ENCODE assay signal across 9 mouse cellular contexts in the genomic region with DNA sequence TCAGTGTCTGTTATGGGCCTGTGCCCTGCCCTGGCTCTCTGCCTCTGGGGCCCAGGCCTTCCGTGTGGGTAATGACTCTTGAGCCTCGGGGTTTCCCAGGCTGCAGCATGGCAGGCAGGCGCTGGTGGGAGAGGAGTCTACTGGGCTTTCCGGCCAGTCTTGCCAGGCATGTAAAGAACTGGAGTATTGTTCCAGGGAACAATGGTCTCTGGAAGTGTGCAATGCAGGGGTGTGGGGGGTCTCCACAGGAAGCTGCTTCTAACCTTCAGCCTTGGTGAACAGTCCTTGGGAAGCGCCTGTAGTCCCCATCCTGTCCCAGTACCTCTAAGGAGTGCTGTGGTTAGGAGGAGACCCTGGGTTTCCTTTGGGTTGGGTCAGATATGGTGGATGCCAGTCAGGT. TPM values are rescaled to one million over a fixed set of nuclear protein-coding genes. Genes with fewer than 3 reads are reported as not detected.
DNase-seq lines count a peak whose midpoint lies in the region; ATAC-seq lines count a peak whose summit lies in the region.
"Had no signal": no experiment of that assay in that cellular context is flagged by ENCODE, and none has a peak within 500 bp of the region (broad histone marks: within the 10 kb centered on the region; RNA-seq: fewer than 3 reads in every experiment).

No protein-coding gene starts in this region.

- DNase-seq in heart, adult 11 months, result peak; percentile 95
- DNase-seq in heart, adult 18-20 months, result no peak
- DNase-seq in embryonic facial prominence, embryonic 14.5 days (ENCODE audit: low spot score), result no peak
- DNase-seq in hindbrain, embryonic 14.5 days (ENCODE audit: low spot score), result no peak
- no peak for DNase-seq in midbrain, embryonic 11.5 days (ENCODE audit: low spot score, missing footprints)
- DNase-seq in thymus, postnatal 25 days, result no peak
- DNase-seq in spleen, postnatal 4 days (ENCODE audit: low spot score in 2 of 2), result no peak
- no peak for DNase-seq in urinary bladder, postnatal 10 days (ENCODE audit: low spot score)

- peak overlapping the region; percentile 67 for H3K4me3 ChIP-seq in embryonic facial prominence, embryonic 14.5 days (ENCODE audit: low read depth, low read length)
- peak overlapping the region; percentile 55 for H3K4me3 ChIP-seq in hindbrain, embryonic 14.5 days (replicated peaks; ENCODE audit: low read length)
- H3K4me3 ChIP-seq in midbrain, embryonic 11.5 days (ENCODE audit: low read depth, low read length), result peak overlapping the region; percentile 54
- H3K4me3 ChIP-seq: megakaryocyte, embryonic 14.5 days had no signal

- peak overlapping the region; percentile 89 for H3K4me2 ChIP-seq in embryonic facial prominence, embryonic 14.5 days (ENCODE audit: low read depth, low read length)
- H3K4me2 ChIP-seq in hindbrain, embryonic 14.5 days (replicated peaks), result peak overlapping the region; percentile 85
- H3K4me2 ChIP-seq in midbrain, embryonic 11.5 days, result peak overlapping the region; percentile 91

- no peak for ATAC-seq in embryonic facial prominence, embryonic 14.5 days (ENCODE audit: low read depth)
- ATAC-seq in hindbrain, embryonic 14.5 days (ENCODE audit: low FRiP score), result no peak
- ATAC-seq in midbrain, embryonic 11.5 days (ENCODE audit: low FRiP score), result no peak

- peaks cover 57% of the 10 kb centered on the region for H3K4me1 ChIP-seq in embryonic facial prominence, embryonic 14.5 days (ENCODE audit: control insufficient read depth, insufficient read depth, low read length)
- peaks cover 43% of the 10 kb centered on the region for H3K4me1 ChIP-seq in hindbrain, embryonic 14.5 days (replicated peaks; ENCODE audit: control insufficient read depth, insufficient read depth, low read length)
- peaks cover 35% of the 10 kb centered on the region for H3K4me1 ChIP-seq in midbrain, embryonic 11.5 days (ENCODE audit: control insufficient read depth, insufficient read depth, low read length)

- H3K9ac ChIP-seq in embryonic facial prominence, embryonic 14.5 days (ENCODE audit: low read depth, low read length), result peak overlapping the region; percentile 75
- H3K9ac ChIP-seq in hindbrain, embryonic 14.5 days, result peak overlapping the region; percentile 62
- H3K9ac ChIP-seq in midbrain, embryonic 11.5 days (ENCODE audit: low read length), result peak overlapping the region; percentile 70

- H3K36me3 ChIP-seq in embryonic facial prominence, embryonic 14.5 days (ENCODE audit: control insufficient read depth, insufficient read depth, low read length), result peaks cover 4% of the 10 kb centered on the region; the same call in 1 of the 2 replicates
- no peaks in the 10 kb centered on the region for H3K36me3 ChIP-seq in hindbrain, embryonic 14.5 days (replicated peaks; ENCODE audit: control insufficient read depth, insufficient read depth)
- H3K36me3 ChIP-seq in midbrain, embryonic 11.5 days (ENCODE audit: control insufficient read depth, insufficient read depth, low read length), result no peaks in the 10 kb centered on the region

- WGBS in embryonic facial prominence, embryonic 14.5 days, result 23% methylated on average over 5 of the region's 5 CpGs
- 23% methylated on average over 5 of the region's 5 CpGs for WGBS in hindbrain, embryonic 14.5 days
- WGBS in midbrain, embryonic 11.5 days, result 23% methylated on average over 5 of the region's 5 CpGs

- H3K27ac ChIP-seq in embryonic facial prominence, embryonic 14.5 days (replicated peaks; ENCODE audit: low read depth, low read length), result peak overlapping the region; percentile 67; the same call in 1 of the 2 replicates
- H3K27ac ChIP-seq in hindbrain, embryonic 14.5 days, result no peak overlapping the region
- no peak overlapping the region for H3K27ac ChIP-seq in midbrain, embryonic 11.5 days (ENCODE audit: low read depth, low read length)

- peaks cover 29% of the 10 kb centered on the region for H3K27me3 ChIP-seq in embryonic facial prominence, embryonic 14.5 days (replicated peaks; ENCODE audit: control insufficient read depth, insufficient read depth, low read length)
- H3K27me3 ChIP-seq in hindbrain, embryonic 14.5 days (ENCODE audit: control insufficient read depth, insufficient read depth, low read length), result peaks cover 55% of the 10 kb centered on the region
- H3K27me3 ChIP-seq in midbrain, embryonic 11.5 days (ENCODE audit: control insufficient read depth, insufficient read depth, low read length), result peaks cover 42% of the 10 kb centered on the region

- H3K9me3 ChIP-seq in embryonic facial prominence, embryonic 14.5 days (ENCODE audit: control insufficient read depth, low read length), result no peaks in the 10 kb centered on the region
- H3K9me3 ChIP-seq in hindbrain, embryonic 14.5 days (ENCODE audit: control insufficient read depth, low read length), result no peaks in the 10 kb centered on the region
- no peaks in the 10 kb centered on the region for H3K9me3 ChIP-seq in midbrain, embryonic 11.5 days (ENCODE audit: control insufficient read depth, low read length)

RNA-seq across cellular contexts. Expression of a gene that starts 1.4 kb away (rescaled TPM):
- total RNA-seq in heart, adult 18-20 months (2021), result 1 to 10 TPM; 8.1 to 8.3 TPM
- polyA plus RNA-seq in embryonic facial prominence, embryonic 14.5 days (2014; fragmentation: Nextera tagmentation; extraction: Ambion mirVana), result 4.0 TPM in 2 replicates
- 3.1 and 3.4 TPM in 2 replicates for polyA plus RNA-seq in hindbrain, embryonic 14.5 days (2014; fragmentation: Nextera tagmentation; extraction: Ambion mirVana)
- polyA plus RNA-seq in midbrain, embryonic 11.5 days (2014; fragmentation: Nextera tagmentation; extraction: Ambion mirVana), result 2.6 and 3.5 TPM in 2 replicates

RNA-seq across cellular contexts. Expression of a gene that starts 40.9 kb away (rescaled TPM):
- total RNA-seq in heart, adult 18-20 months (2021), result 1 to 10 TPM in 1 of 2 experiments, under 1 TPM in 1; 0.17 to 4.3 TPM
- polyA plus RNA-seq in embryonic facial prominence, embryonic 14.5 days (2014; fragmentation: Nextera tagmentation; extraction: Ambion mirVana), result 1.4 and 2.6 TPM in 2 replicates
- 0.29 and 0.46 TPM in 2 replicates for polyA plus RNA-seq in hindbrain, embryonic 14.5 days (2014; fragmentation: Nextera tagmentation; extraction: Ambion mirVana)
- polyA plus RNA-seq in midbrain, embryonic 11.5 days (2014; fragmentation: Nextera tagmentation; extraction: Ambion mirVana), result 0.25 TPM in 1 of 2 replicates, not detected in the other
